Mouse (Mus musculus) stomach, postnatal 0 days (tissue): Measurements from ENCODE around the gene Slit3. TPM values are rescaled to one million over a fixed set of nuclear protein-coding genes. Genes with fewer than 3 reads are reported as not detected.

ENCODE experiments used
- ATAC-seq: fragments of 200-750 bp; cut with Nextera tagmentation; 2 replicates; pipeline ENCODE4 v1.8.0; 2017; ENCODE audit not compliant: low FRiP score, low TSS enrichment
- DNase-seq: peaks from one replicate; pipeline ENCODE4 v3.0.0-alpha.2; 2016; ENCODE audit warnings: low spot score
- H3K27ac ChIP-seq: fragments of 300-500 bp; sonication (generic); replicated peaks from 2 replicates; pipeline ENCODE4 v1.5.1; 2014; ENCODE audit warnings: mild to moderate bottlenecking, control low read depth
- H3K27me3 ChIP-seq: fragments of 300-500 bp; sonication (generic); 2 replicates; pipeline ENCODE4 v1.6.1; 2014; ENCODE audit warnings: low read length; ENCODE audit not compliant: control insufficient read depth, insufficient read depth
- H3K36me3 ChIP-seq: fragments of 300-500 bp; sonication (generic); 2 replicates; pipeline ENCODE4 v1.6.1; 2014; ENCODE audit warnings: low read length, mixed read lengths; ENCODE audit not compliant: control insufficient read depth, insufficient read depth
- H3K4me1 ChIP-seq: fragments of 300-500 bp; sonication (generic); replicated peaks from 2 replicates; pipeline ENCODE4 v1.6.1; 2014; ENCODE audit warnings: antibody characterized with exemption; ENCODE audit not compliant: control insufficient read depth, insufficient read depth
- H3K4me2 ChIP-seq: fragments of 300-500 bp; sonication (generic); replicated peaks from 2 replicates; pipeline ENCODE4 v1.6.1; 2014; ENCODE audit warnings: low read depth, mild to moderate bottlenecking, control low read depth, moderate library complexity
- H3K4me3 ChIP-seq: fragments of 300-500 bp; sonication (generic); 2 replicates; pipeline ENCODE4 v1.5.1; 2014; ENCODE audit warnings: low read depth, low read length, control low read depth
- H3K9ac ChIP-seq: fragments of 300-500 bp; sonication (generic); 2 replicates; pipeline ENCODE4 v1.6.1; 2014; ENCODE audit warnings: mild to moderate bottlenecking, low read length, control low read depth, mixed read lengths
- H3K9me3 ChIP-seq: fragments of 300-500 bp; sonication (generic); 2 replicates; pipeline ENCODE4 v1.6.1; 2016; ENCODE audit warnings: low read length; ENCODE audit not compliant: control insufficient read depth
- CTCF ChIP-seq: IDR thresholded peaks from 2 replicates; pipeline ENCODE4 v1.5.1; 2016; ENCODE audit warnings: antibody characterized with exemption, low read depth, mild to moderate bottlenecking, moderate library complexity
- EP300 ChIP-seq: optimal IDR thresholded peaks from 2 replicates; pipeline ENCODE3; 2016; ENCODE audit warnings: antibody characterized with exemption
- WGBS: fragments of 180-500 bp; shearing (Covaris S2); extraction: QIAGEN DNeasy Blood & Tissue Kit; methylation state at CpG from one replicate; pipeline ENCODE4 v1.1.7; 2014; 5-methylcytosine and 5-hydroxymethylcytosine counted together
- polyA plus RNA-seq: library from polyadenylated mRNA; unstranded; fragments of >200 nt; fragmentation: Nextera tagmentation; extraction: Ambion mirVana; gene quantifications from 2 replicates; pipeline ENCODE4 v1.2.1, GENCODE M21; 2015

The Slit3 gene
- polyA plus RNA-seq, 1 experiment from 2014 or later, result 8.1 TPM

DNA sequence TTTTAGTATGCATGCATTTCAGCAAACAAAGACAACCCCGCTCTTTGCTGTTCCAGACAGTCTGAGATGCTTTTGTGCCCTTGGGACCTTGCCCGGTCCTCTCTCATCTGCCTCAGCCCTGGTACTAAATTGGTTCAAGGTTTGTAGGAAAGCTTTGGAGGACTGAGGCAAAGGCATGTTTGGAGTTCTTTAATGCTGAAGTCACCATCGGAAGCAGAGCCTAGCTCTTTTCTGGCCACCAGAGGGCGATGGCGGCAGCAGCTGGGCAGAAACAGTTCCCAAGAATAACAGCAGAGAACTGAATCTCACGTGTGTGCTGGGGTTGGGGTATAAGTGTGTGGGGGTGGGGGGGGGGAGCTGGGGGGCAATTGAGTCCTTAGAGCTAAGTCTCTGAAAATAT is 1.7 kb upstream of the Slit3 start:
- H3K36me3 ChIP-seq, result no peaks in the 10 kb centered on the region
- H3K27ac ChIP-seq, result no peak overlapping the region
- H3K4me3 ChIP-seq, result no peak overlapping the region
- H3K27me3 ChIP-seq, result peaks cover 2% of the 10 kb centered on the region; the same call in 1 of the 2 replicates
- WGBS, result 14% methylated on average over 6 of the region's 6 CpGs
- peak; percentile 90 for TF ChIP-seq CTCF
- TF ChIP-seq EP300, result no peak
- DNase-seq, result peak; percentile 71
- no peak overlapping the region for H3K9ac ChIP-seq
- no peak overlapping the region for H3K4me2 ChIP-seq
- no peaks in the 10 kb centered on the region for H3K9me3 ChIP-seq
- no peaks in the 10 kb centered on the region for H3K4me1 ChIP-seq
- ATAC-seq, result no peak

DNA sequence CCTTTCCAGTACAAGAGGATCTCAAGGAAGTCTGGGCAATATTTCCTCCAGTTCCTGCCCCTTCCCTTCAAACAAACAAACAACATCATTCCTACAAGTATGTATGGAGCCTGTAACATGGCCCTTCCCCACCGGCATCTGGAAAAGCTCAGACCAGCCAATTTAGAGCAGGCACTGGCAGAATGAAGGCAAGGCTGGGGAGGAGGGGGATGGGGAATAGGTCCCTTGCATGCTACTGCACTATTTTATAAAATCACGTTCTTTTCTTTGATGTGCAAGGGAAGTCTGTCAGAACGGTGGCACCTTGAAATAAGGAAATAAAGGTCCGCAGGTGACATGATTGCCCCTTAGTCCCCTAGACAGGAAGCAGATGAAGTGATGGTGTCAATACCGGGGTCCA is 948 bp upstream of the Slit3 start:
- ATAC-seq, result no peak
- no peak overlapping the region for H3K4me2 ChIP-seq
- no peaks in the 10 kb centered on the region for H3K4me1 ChIP-seq
- H3K36me3 ChIP-seq, result no peaks in the 10 kb centered on the region
- no peak for DNase-seq
- 34% methylated on average over 5 of the region's 5 CpGs for WGBS
- no peak overlapping the region for H3K27ac ChIP-seq
- no peak overlapping the region for H3K9ac ChIP-seq
- H3K27me3 ChIP-seq, result peaks cover 2% of the 10 kb centered on the region; the same call in 1 of the 2 replicates
- TF ChIP-seq EP300 (no peak), CTCF (no peak)
- H3K9me3 ChIP-seq, result no peaks in the 10 kb centered on the region
- no peak overlapping the region for H3K4me3 ChIP-seq

DNA sequence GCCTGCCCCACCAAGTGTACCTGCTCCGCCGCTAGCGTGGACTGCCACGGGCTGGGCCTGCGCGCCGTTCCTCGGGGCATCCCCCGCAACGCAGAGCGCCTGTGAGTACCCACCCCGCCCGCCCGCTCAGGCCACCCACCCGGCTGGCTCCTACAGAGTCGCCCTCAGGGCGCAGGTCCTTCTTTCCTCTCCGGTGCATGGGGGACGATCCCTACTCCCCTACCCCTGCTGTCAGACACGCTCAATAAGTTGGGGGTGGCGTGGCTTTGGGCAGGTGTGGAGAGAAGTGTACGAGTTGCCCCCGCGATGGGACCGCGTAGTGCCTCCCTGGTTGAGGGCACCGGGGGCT is 561 bp downstream of the Slit3 start:
- WGBS, result 0% methylated on average over 11 of the region's 27 CpGs
- 0 out of 2 replicates have a peak, but pooled peaks have one; percentile 42 for ATAC-seq
- Histone ChIP-seq H3K27ac (0 out of 2 replicates have a peak overlapping the region, but pooled peaks have one; percentile 18), H3K9me3 (no peaks in the 10 kb centered on the region), H3K4me2 (peak overlapping the region; percentile 69), H3K4me1 (no peaks in the 10 kb centered on the region), H3K36me3 (no peaks in the 10 kb centered on the region), H3K9ac (peak overlapping the region; percentile 56), H3K27me3 (peaks cover 2% of the 10 kb centered on the region; the same call in 1 of the 2 replicates), H3K4me3 (peak overlapping the region; percentile 54)
- DNase-seq, result no peak
- no peak for TF ChIP-seq CTCF
- no peak for TF ChIP-seq EP300

DNA sequence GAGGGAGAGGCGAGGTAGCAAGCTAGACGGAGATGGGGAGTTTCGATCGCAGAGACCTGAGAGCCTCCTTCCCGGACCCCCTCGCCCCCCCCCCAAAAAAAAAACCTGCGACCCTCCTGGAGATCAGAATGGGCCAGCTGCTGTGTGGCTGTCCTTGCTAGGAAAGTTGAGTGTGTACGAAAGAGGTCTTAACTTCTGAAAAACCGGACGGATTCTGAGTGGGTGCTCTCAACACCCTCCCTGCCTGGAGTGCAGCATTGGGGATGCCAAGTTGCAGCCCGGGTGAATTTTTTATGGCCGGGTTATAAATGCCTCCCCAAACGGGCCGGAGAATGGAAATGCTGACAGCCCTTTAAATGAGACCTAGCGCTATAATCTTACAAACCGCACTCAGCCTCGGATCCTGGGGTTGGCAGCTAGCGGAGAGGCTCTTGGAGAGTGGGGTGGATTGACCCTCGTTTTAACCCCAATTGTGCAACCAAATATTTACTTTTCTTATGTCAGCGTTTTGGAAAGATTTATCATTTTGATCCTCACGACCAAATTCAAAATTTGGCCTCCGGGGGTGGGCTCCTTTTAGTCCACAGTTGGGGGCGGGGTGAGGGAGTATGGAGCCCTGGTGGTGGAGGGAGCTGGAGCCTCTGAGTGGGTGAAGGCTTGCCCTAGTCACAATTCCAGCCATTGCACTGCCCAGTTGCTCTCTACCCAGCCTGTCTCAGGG is 1.2 kb downstream of the Slit3 start:
- Histone ChIP-seq H3K4me2 (peak overlapping the region; percentile 69), H3K36me3 (no peaks in the 10 kb centered on the region), H3K9me3 (no peaks in the 10 kb centered on the region), H3K4me3 (peak overlapping the region; percentile 54), H3K4me1 (no peaks in the 10 kb centered on the region), H3K27ac (no peak overlapping the region), H3K9ac (peak overlapping the region; percentile 56; the same call in 1 of the 2 replicates), H3K27me3 (peaks cover 2% of the 10 kb centered on the region; the same call in 1 of the 2 replicates)
- WGBS, result 4% methylated on average over 23 of the region's 23 CpGs
- no peak for TF ChIP-seq CTCF
- no peak for TF ChIP-seq EP300
- ATAC-seq (no peak), DNase-seq (no peak)

DNA sequence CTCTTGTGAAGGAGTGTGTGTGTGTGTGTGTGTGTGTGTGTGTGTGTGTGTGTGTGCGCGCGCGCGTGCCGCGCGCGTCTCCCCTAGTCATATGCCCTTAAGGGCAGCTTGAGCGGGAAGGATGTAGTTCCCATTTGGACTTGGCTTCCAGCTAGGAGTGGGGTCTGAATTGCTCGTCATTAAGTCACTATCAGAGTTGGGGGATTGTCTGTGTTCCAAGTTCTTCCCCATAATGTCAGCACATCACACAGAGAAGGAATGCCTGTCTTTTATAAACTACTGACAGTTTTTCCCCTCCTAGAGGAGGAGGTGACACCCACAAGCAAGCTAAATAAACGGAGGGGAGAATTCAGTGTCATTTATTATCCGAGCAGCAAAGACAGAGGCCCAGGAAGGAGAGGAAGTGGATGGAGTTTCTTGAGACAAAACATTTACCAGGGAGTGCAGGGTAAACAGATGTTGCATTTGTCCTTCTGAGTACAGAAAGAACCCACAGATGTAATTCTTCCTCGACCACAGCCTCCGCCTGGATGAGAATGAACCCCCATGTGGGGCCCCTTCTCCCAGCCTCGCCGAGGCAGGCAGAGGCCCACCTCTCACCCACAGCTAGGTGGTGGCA is 3.6 kb downstream of the Slit3 start:
- ATAC-seq (no peak), DNase-seq (no peak)
- no peaks in the 10 kb centered on the region for H3K9me3 ChIP-seq
- H3K4me1 ChIP-seq, result no peaks in the 10 kb centered on the region
- 38% methylated on average over 17 of the region's 17 CpGs for WGBS
- H3K4me2 ChIP-seq, result no peak overlapping the region
- H3K27ac ChIP-seq, result no peak overlapping the region
- no peaks in the 10 kb centered on the region for H3K36me3 ChIP-seq
- no peak overlapping the region for H3K9ac ChIP-seq
- H3K27me3 ChIP-seq, result peaks cover 2% of the 10 kb centered on the region; the same call in 1 of the 2 replicates
- no peak for TF ChIP-seq EP300
- no peak for TF ChIP-seq CTCF
- no peak overlapping the region for H3K4me3 ChIP-seq

DNA sequence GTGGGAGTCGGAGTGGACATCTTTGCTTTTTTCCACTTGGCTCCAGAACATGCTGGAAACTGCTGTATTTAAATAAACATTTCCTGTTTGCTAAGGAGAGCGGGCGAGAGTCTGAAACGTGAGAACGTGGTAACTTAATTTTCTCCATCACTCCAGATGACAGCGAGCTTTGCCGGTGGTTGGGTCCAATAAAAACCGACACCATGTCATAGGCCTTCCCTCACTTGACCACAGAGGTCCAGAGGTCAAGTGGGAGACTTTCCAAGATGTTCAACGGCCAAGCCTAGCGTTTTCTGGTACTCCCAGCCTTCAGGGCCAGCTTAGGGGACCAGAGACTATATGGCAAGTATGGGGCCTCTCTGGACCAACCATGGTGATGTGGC is 4.1 kb downstream of the Slit3 start:
- ATAC-seq (no peak), DNase-seq (no peak)
- Histone ChIP-seq H3K27ac (no peak overlapping the region), H3K36me3 (no peaks in the 10 kb centered on the region), H3K4me2 (no peak overlapping the region), H3K9me3 (no peaks in the 10 kb centered on the region), H3K4me1 (no peaks in the 10 kb centered on the region), H3K4me3 (no peak overlapping the region), H3K27me3 (peaks cover 2% of the 10 kb centered on the region; the same call in 1 of the 2 replicates), H3K9ac (no peak overlapping the region)
- no peak for TF ChIP-seq CTCF
- no peak for TF ChIP-seq EP300
- 32% methylated on average over 10 of the region's 10 CpGs for WGBS
